Mouse (Mus musculus): ENCODE data around the gene Eya2. TPM values are rescaled to one million over a fixed set of nuclear protein-coding genes. Genes with fewer than 3 reads are reported as not detected.

Gene Eya2
- polyA plus RNA-seq, 1 experiment from 2014 or later: 7.8 TPM

- Histone ChIP-seq H3K4me2 (no peak overlapping the region), H3K4me3 (replicated peaks) (no peak overlapping the region), H3K9ac (no peak overlapping the region), H3K36me3 (replicated peaks) (peaks cover 87% of the 10 kb centered on the region), H3K4me1 (peaks cover 11% of the 10 kb centered on the region), H3K27me3 (no peaks in the 10 kb centered on the region), H3K9me3 (no peaks in the 10 kb centered on the region), H3K27ac (no peak overlapping the region)
- WGBS: 83% methylated on average over 15 of the region's 15 CpGs
- ATAC-seq (ENCODE audit: low FRiP score): no peak
Observed at GRCm38 (mm10) chr2:165820504-165821095, 225.8 kb downstream of the Eya2 start.

Other genes with a start within 250 kb of the Eya2 start
- 6.8 and 6.9 TPM in 2 replicates for gene Zfp663, start 226.3 kb upstream of the Eya2 start, polyA plus RNA-seq (2016; fragmentation: Nextera tagmentation; extraction: Ambion mirVana)
- gene Zfp334, start 206.8 kb upstream of the Eya2 start, polyA plus RNA-seq (2016; fragmentation: Nextera tagmentation; extraction: Ambion mirVana): 22.9 and 24.0 TPM in 2 replicates
- gene Ocstamp, start 194.6 kb upstream of the Eya2 start, polyA plus RNA-seq (2016; fragmentation: Nextera tagmentation; extraction: Ambion mirVana): 0.06 TPM in 1 of 2 replicates, not detected in the other
- gene Slc13a3, start 121.8 kb upstream of the Eya2 start, polyA plus RNA-seq (2016; fragmentation: Nextera tagmentation; extraction: Ambion mirVana): 2.1 and 3.3 TPM in 2 replicates
- 43.3 and 47.5 TPM in 2 replicates for gene Trp53rka, start 101.7 kb upstream of the Eya2 start, polyA plus RNA-seq (2016; fragmentation: Nextera tagmentation; extraction: Ambion mirVana)
- 4.1 and 4.6 TPM in 2 replicates for gene Slc2a10, start 91.2 kb upstream of the Eya2 start, polyA plus RNA-seq (2016; fragmentation: Nextera tagmentation; extraction: Ambion mirVana)

Measured in forebrain, embryonic 12.5 days (tissue).